Mouse (Mus musculus): ENCODE data around the gene Rpl3. TPM values are rescaled to one million over a fixed set of nuclear protein-coding genes. Genes with fewer than 3 reads are reported as not detected.

The Rpl3 gene
- total RNA-seq, 1 experiment, result 1,661 TPM

DNA sequence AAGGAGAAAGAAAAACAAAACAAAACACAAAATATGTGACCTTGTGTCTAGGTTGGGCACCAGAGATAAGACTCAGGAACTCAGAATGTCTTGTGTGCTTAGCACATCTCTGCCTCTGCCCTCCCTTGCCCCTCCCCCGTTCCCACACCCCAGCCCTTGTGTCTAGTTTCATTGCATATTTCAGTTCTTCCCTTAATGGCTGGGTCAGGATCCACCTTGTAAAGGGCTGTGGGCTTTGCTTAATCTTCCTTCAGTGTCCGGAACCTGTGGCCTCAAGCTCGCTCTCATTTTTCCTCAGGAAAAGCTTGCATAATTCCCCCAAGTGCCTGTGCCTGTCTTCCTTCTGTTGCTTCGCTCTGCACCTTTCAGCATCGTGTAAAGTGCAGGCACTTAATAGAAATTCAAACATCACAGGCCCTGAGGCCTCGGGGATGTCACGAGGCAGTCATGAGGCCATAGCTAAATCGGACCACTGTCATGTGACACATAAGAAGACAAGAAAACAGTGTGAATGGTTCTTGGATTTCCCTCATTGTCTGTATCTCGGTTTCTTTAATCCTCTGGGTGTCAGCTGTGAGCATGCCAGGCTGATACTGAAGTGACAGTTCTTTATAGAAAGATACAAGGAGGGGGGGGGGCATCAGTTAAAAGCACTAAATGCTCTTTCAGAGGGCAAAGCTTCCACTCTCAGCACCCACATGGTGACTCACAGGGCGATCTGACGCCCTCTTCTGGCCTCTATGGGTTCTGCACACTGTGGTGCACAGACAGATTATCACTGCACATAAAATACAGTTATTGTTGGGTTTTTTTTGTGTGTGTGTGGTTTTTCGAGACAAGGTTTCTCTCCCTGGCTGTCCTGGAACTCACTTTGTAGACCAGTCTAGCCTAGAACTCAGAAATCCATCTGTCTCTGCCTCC is 14.1 kb upstream of the Rpl3 start:
- Histone ChIP-seq H3K36me3 (ENCODE audit: control insufficient read depth, insufficient read depth, low read length, poor library complexity, severe bottlenecking) (peaks cover 4% of the 10 kb centered on the region; the same call in 1 of the 2 replicates), H3K4me1 (ENCODE audit: control insufficient read depth in 2 of 2, insufficient read depth in 2 of 2, low read length in 2 of 2, poor library complexity in 1 of 2) (peaks cover 4 to 39% of the 10 kb centered on the region in 2 experiments; a peak in 3 of 4 replicates), H3K9ac (ENCODE audit: insufficient read depth, low read depth, low read length, poor library complexity, severe bottlenecking) (peak overlapping the region; percentile 49), H3K27ac (ENCODE audit: insufficient read depth, low read depth, low read length, poor library complexity, severe bottlenecking) (peak overlapping the region; percentile 69), H3K9me3 (ENCODE audit: control insufficient read depth, insufficient read depth, low read depth, low read length) (no peaks in the 10 kb centered on the region), H3K4me3 (ENCODE audit: insufficient read depth in 1 of 2, low read depth in 1 of 2, low read length in 2 of 2, poor library complexity in 1 of 2, severe bottlenecking in 1 of 2) (peak overlapping the region in 1 of 2 experiments; percentile 18; a peak in 1 of 4 replicates)
- no peak for DNase-seq (ENCODE audit: low read depth, low spot score)
- TF ChIP-seq ZC3H11A (IDR thresholded peaks at IDR 0.05; ENCODE audit: borderline replicate concordance, low read depth, low read length) (no peak), MAFK (IDR thresholded peaks at IDR 0.05; ENCODE audit: insufficient read depth, low read depth, low read length) (no peak), CHD2 (IDR thresholded peaks at IDR 0.05; ENCODE audit: low read depth, low read length) (no peak), ZNF384 (IDR thresholded peaks at IDR 0.05; ENCODE audit: low read depth, low read length) (no peak), HCFC1 (IDR thresholded peaks at IDR 0.05; ENCODE audit: borderline replicate concordance, insufficient read depth, low read length) (no peak)
- in situ Hi-C loops (cut with MboI; ENCODE audit: low sequenced_read_pairs in 2 of 2, unreplicated experiment in 2 of 2), result no loop called here

DNA sequence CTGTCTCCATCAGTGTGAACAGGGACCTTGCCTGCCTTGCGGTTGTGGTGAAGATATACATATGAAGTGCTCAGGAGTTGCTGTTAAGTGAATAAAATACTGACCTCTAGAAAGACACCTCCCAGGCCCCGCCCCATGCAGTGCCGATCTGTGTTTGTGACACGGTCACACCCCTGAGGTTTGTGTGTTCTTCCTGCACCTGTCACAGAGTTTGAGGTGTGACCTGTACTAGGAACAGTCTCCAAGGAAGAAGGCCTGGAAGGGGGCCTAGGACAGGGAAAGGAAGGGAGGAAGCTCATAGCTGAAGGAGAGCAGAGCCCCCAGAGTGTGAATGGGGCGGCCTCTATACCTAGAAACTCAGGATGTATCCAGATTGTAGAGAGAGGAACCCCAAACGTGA is 10.8 kb upstream of the Rpl3 start:
- peaks cover 2% of the 10 kb centered on the region; the same call in 1 of the 2 replicates for H3K36me3 ChIP-seq (ENCODE audit: control insufficient read depth, insufficient read depth, low read length, poor library complexity, severe bottlenecking)
- no peak for DNase-seq (ENCODE audit: low read depth, low spot score)
- H3K9me3 ChIP-seq (ENCODE audit: control insufficient read depth, insufficient read depth, low read depth, low read length), result no peaks in the 10 kb centered on the region
- no peak overlapping the region for H3K4me3 ChIP-seq (ENCODE audit: insufficient read depth in 1 of 2, low read depth in 1 of 2, low read length in 2 of 2, poor library complexity in 1 of 2, severe bottlenecking in 1 of 2)
- in situ Hi-C loops (cut with MboI; ENCODE audit: low sequenced_read_pairs in 2 of 2, unreplicated experiment in 2 of 2), result no loop called here
- H3K4me1 ChIP-seq (ENCODE audit: control insufficient read depth in 2 of 2, insufficient read depth in 2 of 2, low read length in 2 of 2, poor library complexity in 1 of 2), result peaks cover 7 to 59% of the 10 kb centered on the region in 2 experiments
- H3K27ac ChIP-seq (ENCODE audit: insufficient read depth, low read depth, low read length, poor library complexity, severe bottlenecking), result no peak overlapping the region
- TF ChIP-seq CHD2 (IDR thresholded peaks at IDR 0.05; ENCODE audit: low read depth, low read length) (no peak), MAFK (IDR thresholded peaks at IDR 0.05; ENCODE audit: insufficient read depth, low read depth, low read length) (no peak), HCFC1 (IDR thresholded peaks at IDR 0.05; ENCODE audit: borderline replicate concordance, insufficient read depth, low read length) (no peak), ZC3H11A (IDR thresholded peaks at IDR 0.05; ENCODE audit: borderline replicate concordance, low read depth, low read length) (no peak), ZNF384 (IDR thresholded peaks at IDR 0.05; ENCODE audit: low read depth, low read length) (no peak)
- no peak overlapping the region for H3K9ac ChIP-seq (ENCODE audit: insufficient read depth, low read depth, low read length, poor library complexity, severe bottlenecking)

- Histone ChIP-seq H3K4me1 (ENCODE audit: control insufficient read depth in 2 of 2, insufficient read depth in 2 of 2, low read length in 2 of 2, poor library complexity in 1 of 2) (peaks cover 6 to 61% of the 10 kb centered on the region in 2 experiments), H3K4me3 (ENCODE audit: insufficient read depth in 1 of 2, low read depth in 1 of 2, low read length in 2 of 2, poor library complexity in 1 of 2, severe bottlenecking in 1 of 2) (no peak overlapping the region), H3K27ac (ENCODE audit: insufficient read depth, low read depth, low read length, poor library complexity, severe bottlenecking) (no peak overlapping the region), H3K9ac (ENCODE audit: insufficient read depth, low read depth, low read length, poor library complexity, severe bottlenecking) (no peak overlapping the region), H3K36me3 (ENCODE audit: control insufficient read depth, insufficient read depth, low read length, poor library complexity, severe bottlenecking) (no peaks in the 10 kb centered on the region; the same call in 1 of the 2 replicates), H3K9me3 (ENCODE audit: control insufficient read depth, insufficient read depth, low read depth, low read length) (no peaks in the 10 kb centered on the region)
- in situ Hi-C loops (cut with MboI; ENCODE audit: low sequenced_read_pairs in 2 of 2, unreplicated experiment in 2 of 2), result no loop called here
- DNase-seq (ENCODE audit: low read depth, low spot score), result no peak
- TF ChIP-seq MAFK (IDR thresholded peaks at IDR 0.05; ENCODE audit: insufficient read depth, low read depth, low read length), result no peak
- no peak for TF ChIP-seq CHD2 (IDR thresholded peaks at IDR 0.05; ENCODE audit: low read depth, low read length)
These were observed 9.8 kb upstream of the Rpl3 start for GRCm38 (mm10) chr15:80101503-80101902.

GRCm38 (mm10) chr15:80100871-80101270 is 9.2 kb upstream of the Rpl3 start:
- Histone ChIP-seq H3K36me3 (ENCODE audit: control insufficient read depth, insufficient read depth, low read length, poor library complexity, severe bottlenecking) (no peaks in the 10 kb centered on the region; the same call in 1 of the 2 replicates), H3K9me3 (ENCODE audit: control insufficient read depth, insufficient read depth, low read depth, low read length) (no peaks in the 10 kb centered on the region), H3K27ac (ENCODE audit: insufficient read depth, low read depth, low read length, poor library complexity, severe bottlenecking) (no peak overlapping the region), H3K4me1 (ENCODE audit: control insufficient read depth in 2 of 2, insufficient read depth in 2 of 2, low read length in 2 of 2, poor library complexity in 1 of 2) (peaks cover 10 to 64% of the 10 kb centered on the region in 2 experiments), H3K9ac (ENCODE audit: insufficient read depth, low read depth, low read length, poor library complexity, severe bottlenecking) (no peak overlapping the region), H3K4me3 (ENCODE audit: insufficient read depth in 1 of 2, low read depth in 1 of 2, low read length in 2 of 2, poor library complexity in 1 of 2, severe bottlenecking in 1 of 2) (no peak overlapping the region)
- no peak for TF ChIP-seq CHD2 (IDR thresholded peaks at IDR 0.05; ENCODE audit: low read depth, low read length)
- TF ChIP-seq ZC3H11A (IDR thresholded peaks at IDR 0.05; ENCODE audit: borderline replicate concordance, low read depth, low read length), result no peak
- TF ChIP-seq HCFC1 (IDR thresholded peaks at IDR 0.05; ENCODE audit: borderline replicate concordance, insufficient read depth, low read length), result no peak
- TF ChIP-seq ZNF384 (IDR thresholded peaks at IDR 0.05; ENCODE audit: low read depth, low read length), result no peak
- no peak for TF ChIP-seq MAFK (IDR thresholded peaks at IDR 0.05; ENCODE audit: insufficient read depth, low read depth, low read length)
- in situ Hi-C loops (cut with MboI; ENCODE audit: low sequenced_read_pairs in 2 of 2, unreplicated experiment in 2 of 2), result no loop called here
- no peak for DNase-seq (ENCODE audit: low read depth, low spot score)
